Mouse (Mus musculus): ENCODE results near the gene Stn1.
"Not testable (repeated sequence)": the region's sequence is repeated elsewhere in the genome, so short reads cannot be mapped to it uniquely, and the experiment has no call there.

The Stn1 gene

DNA sequence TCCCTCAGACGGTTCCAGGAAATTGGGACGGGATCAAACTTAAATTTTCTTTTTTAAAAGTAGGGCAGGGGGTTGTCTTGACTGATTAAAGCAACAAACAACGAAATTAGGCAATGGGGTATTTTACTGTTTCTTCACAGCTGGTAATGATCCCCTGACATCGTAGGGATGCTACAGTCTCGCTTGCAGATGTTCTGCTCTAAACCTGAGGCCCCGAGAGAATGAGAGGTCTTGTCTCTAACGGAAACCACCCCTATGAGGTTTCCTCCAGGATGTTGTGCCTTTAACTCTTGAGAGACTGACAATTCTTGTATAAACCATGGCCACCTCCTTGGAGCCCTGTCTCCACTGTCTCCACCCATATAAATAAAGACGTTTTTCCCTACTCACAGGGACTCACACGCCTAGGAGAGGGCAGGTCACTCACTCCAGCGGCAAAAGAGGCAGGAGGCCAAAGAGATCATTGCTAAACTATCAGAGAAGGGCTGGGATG is at the start of gene Stn1:
Stn1 (minus strand) TSS at position 208 of the 493 bp plus-strand sequence.
- DNase-seq (ENCODE audit: low read depth), result peak; percentile 76

- DNase-seq (ENCODE audit: low read depth), result no peak
Measured at GRCm38 (mm10) chr19:47587009-47587408, 49.7 kb upstream of the Stn1 start.

DNA sequence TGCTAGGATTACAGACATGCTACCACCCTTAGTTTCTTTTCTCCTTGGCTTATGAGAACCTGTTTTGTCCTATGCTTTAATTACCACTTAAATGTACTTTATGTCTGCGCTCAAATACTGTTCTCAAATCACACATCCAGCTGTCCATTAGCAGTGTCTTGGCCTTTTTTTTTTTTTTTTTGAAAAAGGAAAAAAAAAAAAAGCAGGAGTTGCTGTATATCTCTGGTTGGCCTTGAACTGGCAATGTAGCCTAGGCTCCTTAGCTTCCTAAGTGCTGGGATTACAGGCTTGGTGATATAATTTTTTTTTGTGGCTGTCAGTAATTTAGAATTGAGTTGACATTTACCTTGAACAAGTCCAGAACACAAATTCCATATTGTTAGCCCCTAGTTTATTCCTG is 48.5 kb upstream of the Stn1 start:
- no peak for DNase-seq (ENCODE audit: low read depth)

DNA sequence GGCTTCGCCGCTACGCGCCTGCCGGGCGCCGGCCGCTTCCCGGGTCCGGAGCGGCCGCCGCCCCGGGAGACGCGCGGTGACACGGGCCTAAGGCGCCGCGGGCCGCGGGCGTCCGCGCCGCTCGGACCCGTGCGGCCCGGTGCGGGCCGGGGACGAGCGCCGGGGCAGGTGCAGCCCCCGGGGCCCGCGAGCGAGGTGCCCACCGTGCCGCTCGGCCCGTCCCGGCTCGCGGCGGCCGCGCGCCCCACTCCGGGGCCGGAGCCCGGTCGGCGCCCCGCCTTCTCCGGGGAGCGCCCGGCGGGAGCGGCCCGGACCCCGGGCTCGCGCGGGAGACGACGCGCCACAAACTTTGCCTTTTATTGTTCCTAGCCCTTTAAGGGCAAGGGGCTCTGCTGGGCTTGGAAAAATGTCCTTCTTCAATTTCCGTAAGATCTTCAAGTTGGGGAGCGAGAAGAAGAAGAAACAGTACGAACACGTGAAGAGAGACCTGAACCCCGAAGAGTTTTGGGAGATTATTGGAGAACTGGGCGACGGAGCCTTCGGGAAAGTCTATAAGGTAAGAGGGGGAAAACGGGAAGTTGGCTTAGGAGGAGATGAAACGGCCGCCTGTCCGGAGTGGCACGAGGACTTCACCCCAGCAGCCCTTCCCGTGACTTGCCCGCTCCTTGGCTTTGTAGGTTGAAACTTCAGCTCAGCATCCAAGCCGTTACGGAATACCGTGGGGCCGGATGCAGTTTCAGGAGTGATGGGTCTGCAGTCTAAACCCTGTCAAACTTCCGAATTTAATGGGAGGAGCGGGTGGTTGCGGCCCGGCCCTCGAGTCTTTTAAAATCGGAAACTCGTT is 42.7 kb upstream of the Stn1 start:
- DNase-seq (ENCODE audit: low read depth), result peak; percentile 52

- DNase-seq (ENCODE audit: low read depth), result peak; percentile 89
Measured at GRCm38 (mm10) chr19:47579225-47579787, 42.0 kb upstream of the Stn1 start, which contains the start of gene Slk. Gene Slk (plus strand): TSS chr19:47579678.

GRCm38 (mm10) chr19:47578581-47579224 is 41.4 kb upstream of the Stn1 start:
- DNase-seq (ENCODE audit: low read depth), result peak; percentile 17

DNA sequence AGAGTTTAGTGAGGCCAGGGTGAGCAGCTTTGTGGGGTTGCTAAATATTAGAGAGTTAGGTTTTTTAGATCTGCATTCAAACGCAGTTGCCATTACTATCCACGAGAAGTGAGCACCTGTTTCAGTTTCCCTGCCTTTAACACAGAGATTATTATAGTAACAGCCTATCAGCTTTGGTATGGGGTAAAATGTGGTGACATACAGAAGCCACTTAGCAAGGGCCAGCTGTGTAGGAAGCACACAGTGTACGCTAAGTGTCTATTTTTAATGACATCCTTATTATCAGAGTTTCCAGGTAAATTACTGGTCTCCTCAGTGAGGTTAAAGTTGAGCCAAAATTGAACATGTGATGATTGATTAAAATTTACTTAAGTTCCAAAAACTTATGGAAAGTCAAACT is 36.4 kb upstream of the Stn1 start:
- DNase-seq (ENCODE audit: low read depth), result no peak

DNA sequence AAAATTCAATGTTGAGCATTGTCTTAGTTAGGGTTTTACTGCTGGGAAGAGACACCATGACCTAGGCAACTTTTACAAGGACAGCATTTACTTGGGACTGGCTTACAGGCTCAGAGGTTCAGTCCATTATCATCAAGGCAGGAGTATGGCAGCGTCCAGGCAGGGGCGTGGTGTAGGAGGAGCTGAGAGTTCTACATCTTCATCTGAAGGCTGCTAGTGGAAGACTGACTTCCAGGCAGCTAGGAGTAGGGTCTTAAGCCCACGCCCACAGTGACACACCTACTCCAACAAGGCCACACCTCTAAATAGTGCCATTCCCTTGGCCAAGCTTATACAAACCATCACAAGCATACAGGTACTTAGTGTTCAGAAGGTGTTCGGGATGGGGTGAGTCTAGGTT is 34.7 kb upstream of the Stn1 start:
- not testable (repeated sequence) for DNase-seq (ENCODE audit: low read depth)

DNA sequence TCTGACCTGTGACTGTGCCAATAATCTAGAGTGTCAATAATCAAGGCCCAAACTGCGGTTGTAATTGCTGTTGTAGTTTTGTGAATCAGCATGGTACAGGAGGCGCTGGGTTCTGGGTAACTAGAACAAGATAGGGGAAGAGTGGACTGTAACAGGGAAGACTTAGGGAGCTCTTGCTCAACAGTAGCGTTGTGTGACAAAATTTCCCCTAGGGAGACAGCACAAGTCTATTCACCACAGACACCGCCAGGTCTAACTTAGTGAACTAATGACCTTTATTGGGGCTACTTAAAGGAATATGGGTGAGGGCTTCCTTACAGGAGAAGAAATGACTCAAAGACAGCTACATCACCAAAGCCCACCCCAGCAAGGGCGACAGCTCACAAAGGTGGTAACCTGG is 32.7 kb upstream of the Stn1 start:
- no peak for DNase-seq (ENCODE audit: low read depth)

- no peak for DNase-seq (ENCODE audit: low read depth)
Measured at GRCm38 (mm10) chr19:47565994-47566393, 28.7 kb upstream of the Stn1 start.

GRCm38 (mm10) chr19:47565031-47565654 is 27.8 kb upstream of the Stn1 start:
- DNase-seq (ENCODE audit: low read depth), result no peak

- DNase-seq (ENCODE audit: low read depth), result no peak
Measured at GRCm38 (mm10) chr19:47563715-47564114, 26.4 kb upstream of the Stn1 start.

DNA sequence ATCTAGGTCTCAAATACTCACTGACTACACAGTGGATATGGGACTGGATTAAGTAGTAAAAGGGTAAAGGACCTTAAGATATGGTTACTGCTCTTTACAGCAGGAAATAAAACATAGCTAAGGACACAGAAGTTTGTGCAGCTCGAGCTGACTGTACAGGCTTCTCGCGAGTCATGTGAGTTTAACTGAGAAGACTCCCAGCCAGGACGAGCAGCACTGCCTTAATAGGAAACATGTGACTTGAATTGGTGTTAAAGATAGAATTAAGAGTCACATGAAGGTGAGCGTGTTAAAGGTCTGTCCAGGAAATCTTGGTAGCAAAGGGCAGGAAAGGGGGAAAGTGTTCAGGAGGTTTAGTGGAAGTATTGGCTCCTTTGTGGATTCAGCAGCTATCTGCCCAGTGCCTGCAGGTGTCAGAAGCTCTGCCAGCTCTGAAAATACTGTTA is 24.7 kb upstream of the Stn1 start:
- DNase-seq (ENCODE audit: low read depth), result no peak

DNA sequence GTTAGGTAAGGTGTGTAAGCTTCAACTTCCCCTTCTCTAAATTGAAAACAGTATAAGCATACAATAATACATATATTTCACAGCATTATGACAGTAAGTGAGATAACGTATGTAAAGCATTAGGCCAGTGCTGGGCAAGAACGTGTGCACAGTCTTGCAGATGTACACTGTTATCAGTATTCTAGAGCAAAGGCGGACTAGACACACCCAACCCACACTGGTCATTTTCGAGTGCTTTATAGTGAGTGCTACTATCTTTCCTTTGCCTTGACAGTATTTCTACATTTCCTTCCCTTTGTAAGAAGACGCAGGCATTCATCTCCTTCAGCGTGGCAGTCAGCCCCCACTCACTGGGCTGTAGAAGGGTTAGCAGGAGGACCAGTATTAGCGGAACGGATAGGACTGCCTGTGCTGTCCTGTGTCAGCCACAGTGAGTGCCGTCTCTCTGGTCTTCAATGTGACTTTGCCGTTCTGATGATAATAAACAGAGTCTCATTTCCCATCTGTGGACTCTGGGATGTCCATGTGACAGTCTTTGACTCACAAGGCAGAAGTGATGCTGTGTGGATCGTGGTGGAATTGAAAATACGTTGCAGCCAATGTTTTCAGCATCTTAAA is 23.3 kb upstream of the Stn1 start:
- DNase-seq (ENCODE audit: low read depth), result no peak

GRCm38 (mm10) chr19:47559751-47560512 is 22.6 kb upstream of the Stn1 start:
- DNase-seq (ENCODE audit: low read depth), result no peak

GRCm38 (mm10) chr19:47559145-47559544 is 21.8 kb upstream of the Stn1 start:
- no peak for DNase-seq (ENCODE audit: low read depth)

- no peak for DNase-seq (ENCODE audit: low read depth)
Measured at GRCm38 (mm10) chr19:47549584-47549983, 12.3 kb upstream of the Stn1 start.

DNA sequence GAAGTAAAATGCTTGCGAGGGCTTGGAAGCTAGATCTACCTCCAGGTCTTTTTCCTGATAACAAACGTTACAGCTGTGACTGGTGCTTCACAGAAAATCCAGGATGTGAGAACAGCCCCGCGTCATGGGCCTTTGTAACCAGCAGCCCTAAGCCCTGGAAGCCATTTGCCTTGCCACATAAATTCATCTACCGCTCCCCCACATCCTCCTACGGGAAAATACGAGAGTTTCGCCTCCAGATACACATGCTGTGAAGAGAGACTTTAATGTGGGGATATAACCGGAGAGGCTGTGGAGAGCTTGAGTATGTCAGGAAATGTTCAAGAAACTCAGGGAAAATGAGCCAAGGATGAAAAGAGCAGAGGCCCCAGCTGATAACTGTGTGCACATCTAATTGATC is 11.9 kb upstream of the Stn1 start:
- no peak for DNase-seq (ENCODE audit: low read depth)

- no peak for DNase-seq (ENCODE audit: low read depth)
Measured at GRCm38 (mm10) chr19:47548432-47549076, 11.2 kb upstream of the Stn1 start.

DNA sequence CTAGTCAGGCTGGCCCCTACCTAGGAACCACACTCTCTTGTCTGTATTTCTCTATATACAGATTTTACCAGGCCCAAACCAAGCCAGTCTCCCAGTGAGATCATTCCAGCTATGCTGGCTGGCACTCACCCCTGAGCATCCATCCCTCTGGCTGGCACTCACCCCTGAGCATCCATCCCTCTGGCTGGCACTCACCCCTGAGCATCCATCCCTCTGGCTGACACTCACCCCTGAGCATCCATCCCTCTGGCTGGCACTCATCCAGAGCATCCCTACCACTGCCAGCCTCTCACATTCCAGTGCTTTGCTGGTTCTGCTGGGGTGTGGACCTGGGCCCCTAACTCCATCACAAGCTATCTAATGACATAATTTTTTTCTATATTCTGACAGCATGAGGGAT is 8.2 kb upstream of the Stn1 start:
- no peak for DNase-seq (ENCODE audit: low read depth)

DNA sequence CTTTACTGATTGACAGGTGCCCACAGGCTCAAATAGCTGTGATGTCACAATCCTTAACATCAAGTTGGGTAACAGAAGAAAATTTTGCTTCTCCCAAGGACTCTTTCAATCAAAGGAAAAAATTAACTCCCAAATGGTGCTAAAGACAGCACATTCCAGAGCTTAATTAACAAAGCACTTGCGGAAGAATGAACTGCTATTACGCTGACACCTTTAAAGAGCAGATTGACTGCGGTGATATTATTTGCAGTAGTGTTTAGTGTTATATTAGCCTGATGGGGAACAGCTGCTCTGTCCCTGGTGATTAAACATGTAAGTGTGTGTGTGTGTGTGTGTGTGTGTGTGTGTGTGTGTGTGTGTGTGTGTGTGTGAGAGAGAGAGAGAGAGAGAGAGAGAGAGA is 7.7 kb upstream of the Stn1 start:
- DNase-seq (ENCODE audit: low read depth), result no peak

Measured in naive thymus-derived CD4-positive, alpha-beta T cell, adult 2 months (primary cell).